Mouse (Mus musculus): ENCODE data around the gene Gm11172. TPM values are rescaled to one million over a fixed set of nuclear protein-coding genes. Genes with fewer than 3 reads are reported as not detected.
A peak's percentile ranks its signal among the peaks of the same experiment; 100 is the strongest.

Gene Gm11172
- polyA plus RNA-seq, 1 experiment from 2014 or later, result not detected

GRCm38 (mm10) chr16:10838487-10839245 lies 26.0 kb downstream of the Gm11172 start:
- Histone ChIP-seq H3K4me1 (replicated peaks; ENCODE audit: control insufficient read depth, insufficient read depth, low read length) (peaks cover 10% of the 10 kb centered on the region), H3K27me3 (replicated peaks; ENCODE audit: control insufficient read depth, insufficient read depth, low read length) (no peaks in the 10 kb centered on the region), H3K27ac (ENCODE audit: low read length) (no peak overlapping the region), H3K9me3 (ENCODE audit: control insufficient read depth, low read length) (no peaks in the 10 kb centered on the region), H3K4me2 (ENCODE audit: low read length) (no peak overlapping the region), H3K4me3 (replicated peaks; ENCODE audit: low read length) (no peak overlapping the region), H3K36me3 (ENCODE audit: control insufficient read depth, insufficient read depth) (no peaks in the 10 kb centered on the region), H3K9ac (replicated peaks; ENCODE audit: low read depth, low read length) (no peak overlapping the region)
- ATAC-seq, result no peak
- 47% methylated on average over 10 of the region's 10 CpGs for WGBS

DNA sequence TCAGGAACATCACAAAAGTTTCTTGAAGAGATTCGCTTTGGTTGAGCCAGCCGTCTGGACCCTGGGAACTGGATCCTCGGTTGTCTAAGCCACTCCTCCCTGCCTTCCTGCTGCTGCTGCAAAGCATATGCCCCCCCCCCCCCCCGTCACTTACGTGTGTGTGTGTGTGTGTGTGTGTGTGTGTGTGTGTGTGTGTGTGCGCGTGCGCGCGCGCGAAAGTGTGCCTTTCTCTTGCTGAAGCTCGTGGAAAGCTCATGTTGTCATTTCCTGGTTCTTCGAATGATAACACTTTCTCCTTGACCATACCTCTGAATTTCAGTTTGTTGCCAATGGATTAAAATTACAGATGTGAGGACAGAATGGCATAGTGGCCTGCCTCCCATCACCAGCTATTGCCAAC lies 27.3 kb downstream of the Gm11172 start:
- H3K36me3 ChIP-seq (ENCODE audit: control insufficient read depth, insufficient read depth), result no peaks in the 10 kb centered on the region
- 89% methylated on average over 12 of the region's 14 CpGs for WGBS
- H3K27ac ChIP-seq (ENCODE audit: low read length), result no peak overlapping the region
- H3K4me2 ChIP-seq (ENCODE audit: low read length), result no peak overlapping the region
- no peaks in the 10 kb centered on the region for H3K27me3 ChIP-seq (replicated peaks; ENCODE audit: control insufficient read depth, insufficient read depth, low read length)
- no peaks in the 10 kb centered on the region for H3K9me3 ChIP-seq (ENCODE audit: control insufficient read depth, low read length)
- no peak overlapping the region for H3K4me3 ChIP-seq (replicated peaks; ENCODE audit: low read length)
- H3K4me1 ChIP-seq (replicated peaks; ENCODE audit: control insufficient read depth, insufficient read depth, low read length), result peaks cover 12% of the 10 kb centered on the region
- H3K9ac ChIP-seq (replicated peaks; ENCODE audit: low read depth, low read length), result no peak overlapping the region
- ATAC-seq, result no peak

- no peak overlapping the region for H3K4me2 ChIP-seq (ENCODE audit: low read length)
- H3K9me3 ChIP-seq (ENCODE audit: control insufficient read depth, low read length), result no peaks in the 10 kb centered on the region
- H3K9ac ChIP-seq (replicated peaks; ENCODE audit: low read depth, low read length), result no peak overlapping the region
- H3K36me3 ChIP-seq (ENCODE audit: control insufficient read depth, insufficient read depth), result no peaks in the 10 kb centered on the region
- H3K4me3 ChIP-seq (replicated peaks; ENCODE audit: low read length), result no peak overlapping the region
- WGBS, result 78% methylated on average over 4 of the region's 4 CpGs
- H3K27ac ChIP-seq (ENCODE audit: low read length), result no peak overlapping the region
- peaks cover 7% of the 10 kb centered on the region; the same call in 1 of the 2 replicates for H3K4me1 ChIP-seq (replicated peaks; ENCODE audit: control insufficient read depth, insufficient read depth, low read length)
- no peak for ATAC-seq
- H3K27me3 ChIP-seq (replicated peaks; ENCODE audit: control insufficient read depth, insufficient read depth, low read length), result no peaks in the 10 kb centered on the region
These were observed 29.7 kb downstream of the Gm11172 start for GRCm38 (mm10) chr16:10842282-10842855.

GRCm38 (mm10) chr16:10843486-10844318 lies 31.0 kb downstream of the Gm11172 start:
- Histone ChIP-seq H3K4me2 (ENCODE audit: low read length) (peak overlapping the region; percentile 27), H3K9ac (replicated peaks; ENCODE audit: low read depth, low read length) (peak overlapping the region; percentile 18; the same call in 1 of the 2 replicates), H3K27ac (ENCODE audit: low read length) (no peak overlapping the region), H3K4me3 (replicated peaks; ENCODE audit: low read length) (no peak overlapping the region), H3K9me3 (ENCODE audit: control insufficient read depth, low read length) (no peaks in the 10 kb centered on the region), H3K4me1 (replicated peaks; ENCODE audit: control insufficient read depth, insufficient read depth, low read length) (peaks cover 7% of the 10 kb centered on the region; the same call in 1 of the 2 replicates), H3K36me3 (ENCODE audit: control insufficient read depth, insufficient read depth) (no peaks in the 10 kb centered on the region), H3K27me3 (replicated peaks; ENCODE audit: control insufficient read depth, insufficient read depth, low read length) (no peaks in the 10 kb centered on the region)
- WGBS, result 29% methylated on average over 18 of the region's 18 CpGs
- ATAC-seq, result peak; percentile 45; the same call in 1 of the 2 replicates

DNA sequence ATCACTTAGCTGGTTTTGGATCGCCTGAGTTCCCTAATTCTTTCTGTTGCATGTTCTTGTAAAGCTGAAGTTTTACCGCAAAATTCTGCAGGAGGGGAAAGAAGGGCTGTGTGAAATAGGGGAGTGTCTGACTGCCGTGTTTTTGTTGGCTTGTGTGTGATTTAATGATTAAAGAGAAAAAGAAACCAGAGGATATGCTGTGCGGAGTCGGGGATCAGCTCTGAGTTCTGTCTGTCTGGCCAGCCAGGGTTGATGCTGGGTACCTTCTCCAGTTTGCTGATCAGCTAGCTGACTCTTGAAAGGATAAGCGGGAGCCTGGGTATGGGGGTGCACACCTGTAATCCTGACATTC lies 31.6 kb downstream of the Gm11172 start:
- H3K9ac ChIP-seq (replicated peaks; ENCODE audit: low read depth, low read length), result no peak overlapping the region
- H3K9me3 ChIP-seq (ENCODE audit: control insufficient read depth, low read length), result no peaks in the 10 kb centered on the region
- no peak overlapping the region for H3K4me2 ChIP-seq (ENCODE audit: low read length)
- H3K36me3 ChIP-seq (ENCODE audit: control insufficient read depth, insufficient read depth), result no peaks in the 10 kb centered on the region
- H3K27me3 ChIP-seq (replicated peaks; ENCODE audit: control insufficient read depth, insufficient read depth, low read length), result no peaks in the 10 kb centered on the region
- peaks cover 7% of the 10 kb centered on the region; the same call in 1 of the 2 replicates for H3K4me1 ChIP-seq (replicated peaks; ENCODE audit: control insufficient read depth, insufficient read depth, low read length)
- ATAC-seq, result no peak
- no peak overlapping the region for H3K27ac ChIP-seq (ENCODE audit: low read length)
- H3K4me3 ChIP-seq (replicated peaks; ENCODE audit: low read length), result no peak overlapping the region
- 67% methylated on average over 6 of the region's 6 CpGs for WGBS

DNA sequence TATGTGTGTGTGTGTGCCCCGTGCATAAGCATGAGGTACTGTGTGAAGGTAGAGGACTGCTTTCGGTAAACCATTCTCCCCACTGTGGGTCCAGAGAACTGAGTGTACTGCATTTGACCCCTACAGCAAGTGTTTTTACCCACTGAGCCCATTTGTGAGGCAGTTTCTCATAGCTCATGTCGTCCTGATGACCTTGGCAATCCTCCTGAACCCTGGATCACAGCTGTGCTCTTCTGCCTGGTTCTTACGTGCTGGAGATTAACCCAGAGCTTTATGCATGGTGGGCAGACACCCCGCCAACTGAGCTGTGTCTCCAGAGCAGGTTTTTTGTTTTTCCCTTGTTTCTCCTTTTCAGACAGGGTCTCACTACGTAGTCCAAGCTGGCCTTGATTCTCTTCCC lies 33.2 kb downstream of the Gm11172 start:
- H3K4me1 ChIP-seq (replicated peaks; ENCODE audit: control insufficient read depth, insufficient read depth, low read length), result peaks cover 20% of the 10 kb centered on the region
- 84% methylated on average over 6 of the region's 6 CpGs for WGBS
- no peaks in the 10 kb centered on the region for H3K36me3 ChIP-seq (ENCODE audit: control insufficient read depth, insufficient read depth)
- H3K27ac ChIP-seq (ENCODE audit: low read length), result no peak overlapping the region
- no peaks in the 10 kb centered on the region for H3K9me3 ChIP-seq (ENCODE audit: control insufficient read depth, low read length)
- H3K4me2 ChIP-seq (ENCODE audit: low read length), result no peak overlapping the region
- ATAC-seq, result no peak
- no peaks in the 10 kb centered on the region for H3K27me3 ChIP-seq (replicated peaks; ENCODE audit: control insufficient read depth, insufficient read depth, low read length)
- H3K4me3 ChIP-seq (replicated peaks; ENCODE audit: low read length), result no peak overlapping the region
- no peak overlapping the region for H3K9ac ChIP-seq (replicated peaks; ENCODE audit: low read depth, low read length)

- H3K9me3 ChIP-seq (ENCODE audit: control insufficient read depth, low read length), result no peaks in the 10 kb centered on the region
- WGBS, result 64% methylated on average over 4 of the region's 4 CpGs
- H3K27ac ChIP-seq (ENCODE audit: low read length), result no peak overlapping the region
- no peak overlapping the region for H3K4me2 ChIP-seq (ENCODE audit: low read length)
- no peaks in the 10 kb centered on the region for H3K27me3 ChIP-seq (replicated peaks; ENCODE audit: control insufficient read depth, insufficient read depth, low read length)
- ATAC-seq, result no peak
- no peak overlapping the region for H3K4me3 ChIP-seq (replicated peaks; ENCODE audit: low read length)
- H3K4me1 ChIP-seq (replicated peaks; ENCODE audit: control insufficient read depth, insufficient read depth, low read length), result peaks cover 22% of the 10 kb centered on the region
- no peaks in the 10 kb centered on the region for H3K36me3 ChIP-seq (ENCODE audit: control insufficient read depth, insufficient read depth)
- no peak overlapping the region for H3K9ac ChIP-seq (replicated peaks; ENCODE audit: low read depth, low read length)
These were observed 33.8 kb downstream of the Gm11172 start for GRCm38 (mm10) chr16:10846503-10846902.

- 50% methylated on average over 12 of the region's 12 CpGs for WGBS
- Histone ChIP-seq H3K4me3 (replicated peaks; ENCODE audit: low read length) (no peak overlapping the region), H3K4me1 (replicated peaks; ENCODE audit: control insufficient read depth, insufficient read depth, low read length) (peaks cover 15% of the 10 kb centered on the region), H3K9me3 (ENCODE audit: control insufficient read depth, low read length) (no peaks in the 10 kb centered on the region), H3K27ac (ENCODE audit: low read length) (no peak overlapping the region), H3K36me3 (ENCODE audit: control insufficient read depth, insufficient read depth) (no peaks in the 10 kb centered on the region), H3K27me3 (replicated peaks; ENCODE audit: control insufficient read depth, insufficient read depth, low read length) (no peaks in the 10 kb centered on the region), H3K4me2 (ENCODE audit: low read length) (no peak overlapping the region), H3K9ac (replicated peaks; ENCODE audit: low read depth, low read length) (no peak overlapping the region)
- ATAC-seq, result peak; percentile 35; the same call in 1 of the 2 replicates
These were observed 37.5 kb downstream of the Gm11172 start for GRCm38 (mm10) chr16:10849965-10850861.
